25 mouse cellular contexts compared by ENCODE assay signal in the genomic region with DNA sequence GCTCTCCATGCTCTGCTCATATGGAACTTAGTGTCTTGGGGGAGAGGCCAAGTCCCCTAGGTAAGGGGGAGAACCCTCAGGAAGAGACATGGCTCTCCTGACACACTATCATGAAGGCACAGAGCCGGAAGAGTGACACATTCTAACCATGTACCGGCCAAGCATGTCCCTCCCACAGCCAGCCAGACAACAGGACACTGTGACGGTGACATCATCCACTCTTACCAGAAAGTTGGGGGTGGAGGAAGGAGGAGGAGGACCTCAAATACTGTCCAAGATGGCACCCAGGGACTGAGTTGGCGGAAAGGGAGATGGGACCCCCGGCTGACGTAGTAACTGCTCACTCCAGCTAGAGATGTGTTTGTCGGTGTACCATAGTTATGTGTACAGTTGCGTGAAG.
"Had no signal": no experiment of that assay in that cellular context is flagged by ENCODE, and none has a peak within 500 bp of the region (broad histone marks: within the 10 kb centered on the region; RNA-seq: fewer than 3 reads in every experiment).

No protein-coding gene starts in this region.

- H3K4me1 ChIP-seq: heart, embryonic 10.5 days; heart, embryonic 12.5 days; intestine, embryonic 15.5 days; limb, embryonic 13.5 days; limb, embryonic 15.5 days; liver, embryonic 12.5 days had no signal

- H3K9me3 ChIP-seq: heart, embryonic 10.5 days; heart, embryonic 12.5 days; hindbrain, embryonic 10.5 days; hindbrain, embryonic 12.5 days; intestine, embryonic 15.5 days; limb, embryonic 13.5 days; limb, embryonic 15.5 days; liver, embryonic 12.5 days had no signal

- H3K27ac ChIP-seq: heart, embryonic 10.5 days; hindbrain, embryonic 10.5 days; hindbrain, embryonic 12.5 days; hindbrain, embryonic 14.5 days; intestine, embryonic 15.5 days; layer of hippocampus, adult 2 months; left cerebral cortex, adult 2 months; limb, embryonic 13.5 days; limb, embryonic 15.5 days; liver, embryonic 12.5 days; liver, embryonic 14.5 days had no signal

- ATAC-seq: hindbrain, embryonic 16.5 days; inflammation-experienced regulatory T-cells, adult 6 months; intestine, embryonic 15.5 days; intestine, postnatal 0 days; liver, embryonic 12.5 days had no signal

- DNase-seq: gastrocnemius, postnatal 10 days; gastrocnemius, postnatal 25 days; heart, adult 18-20 months; heart, postnatal 10 days; heart, postnatal 4 days; kidney, adult 18-20 months; kidney, adult 8-10 months; kidney, postnatal 10 days; kidney, postnatal 25 days; kidney, postnatal 4 days had no signal

- H3K27me3 ChIP-seq: hindbrain, embryonic 12.5 days; intestine, embryonic 15.5 days; limb, embryonic 15.5 days; liver, embryonic 12.5 days had no signal

- H3K36me3 ChIP-seq: heart, embryonic 10.5 days; heart, embryonic 12.5 days; hindbrain, embryonic 10.5 days; hindbrain, embryonic 12.5 days; intestine, embryonic 15.5 days; limb, embryonic 13.5 days; limb, embryonic 15.5 days; liver, embryonic 12.5 days had no signal

- H3K4me2 ChIP-seq: heart, embryonic 12.5 days; hindbrain, embryonic 12.5 days; hindbrain, embryonic 14.5 days; intestine, embryonic 15.5 days; limb, embryonic 13.5 days; limb, embryonic 15.5 days; liver, embryonic 12.5 days had no signal

- H3K4me3 ChIP-seq: heart, embryonic 10.5 days; heart, embryonic 12.5 days; hindbrain, embryonic 10.5 days; hindbrain, embryonic 12.5 days; intestine, embryonic 15.5 days; layer of hippocampus, adult 2 months; left cerebral cortex, adult 2 months; limb, embryonic 13.5 days; limb, embryonic 15.5 days; liver, embryonic 12.5 days had no signal

- H3K9ac ChIP-seq: heart, embryonic 12.5 days; hindbrain, embryonic 12.5 days; hindbrain, embryonic 14.5 days; intestine, embryonic 15.5 days; limb, embryonic 13.5 days; limb, embryonic 15.5 days; liver, embryonic 12.5 days; liver, embryonic 14.5 days had no signal
